Mouse (Mus musculus) heart, embryonic 14.5 days (tissue): Measurements from ENCODE around the gene Selenow. TPM values are rescaled to one million over a fixed set of nuclear protein-coding genes. Genes with fewer than 3 reads are reported as not detected.
A peak's percentile ranks its signal among the peaks of the same experiment; 100 is the strongest.
"Not testable (repeated sequence)": the region's sequence is repeated elsewhere in the genome, so short reads cannot be mapped to it uniquely, and the experiment has no call there.

ENCODE experiments used
- ATAC-seq: fragments of 200-750 bp; cut with Nextera tagmentation; 2 replicates; pipeline ENCODE4 v1.8.0; 2017; ENCODE audit warnings: low read depth, moderate TSS enrichment; ENCODE audit not compliant: insufficient number of reproducible peaks, insufficient read depth, low FRiP score
- H3K27ac ChIP-seq, 2 experiments: fragments of 200-500 bp in 1 of 2; fragments of 300-500 bp in 1 of 2; sonication (generic) in 1 of 2; replicated peaks in 1 of 2; 2 replicates each; pipeline ENCODE4 v1.5.1; 2012 to 2014; ENCODE audit warnings: low read depth in 2 of 2, low read length in 2 of 2, control low read depth in 1 of 2, mild to moderate bottlenecking in 1 of 2, mixed read lengths in 1 of 2; ENCODE audit not compliant: control insufficient read depth in 1 of 2, insufficient read depth in 1 of 2
- H3K27me3 ChIP-seq: fragments of 300-500 bp; sonication (generic); 2 replicates; pipeline ENCODE4 v1.6.1; 2014; ENCODE audit warnings: mild to moderate bottlenecking, low read length, control low read depth; ENCODE audit not compliant: control insufficient read depth, insufficient read depth
- H3K36me3 ChIP-seq: fragments of 300-500 bp; sonication (generic); 2 replicates; pipeline ENCODE4 v1.6.1; 2014; ENCODE audit warnings: mild to moderate bottlenecking, control low read depth, low read length, mixed read lengths; ENCODE audit not compliant: control insufficient read depth, insufficient read depth
- H3K4me1 ChIP-seq, 2 experiments: fragments of 200-500 bp in 1 of 2; fragments of 300-500 bp in 1 of 2; sonication (generic) in 1 of 2; 2 replicates each; pipeline ENCODE4 v1.6.1; 2012 to 2014; ENCODE audit warnings: low read length in 2 of 2, control low read depth in 1 of 2, mixed read lengths in 1 of 2; ENCODE audit not compliant: control insufficient read depth in 2 of 2, insufficient read depth in 2 of 2
- H3K4me2 ChIP-seq: fragments of 300-500 bp; sonication (generic); 2 replicates; pipeline ENCODE4 v1.6.1; 2014; ENCODE audit warnings: mild to moderate bottlenecking, low read length
- H3K4me3 ChIP-seq, 2 experiments: fragments of 200-500 bp in 1 of 2; fragments of 300-500 bp in 1 of 2; sonication (generic) in 1 of 2; 2 replicates each; pipeline ENCODE4 v1.5.1; 2012 to 2014; ENCODE audit warnings: low read length in 2 of 2, mild to moderate bottlenecking in 2 of 2, control low read depth in 1 of 2, low read depth in 1 of 2, moderate library complexity in 1 of 2; ENCODE audit not compliant: control insufficient read depth in 1 of 2, insufficient read depth in 1 of 2
- H3K9ac ChIP-seq: fragments of 300-500 bp; sonication (generic); 2 replicates; pipeline ENCODE4 v1.6.1; 2014; ENCODE audit warnings: mild to moderate bottlenecking, low read length
- H3K9me3 ChIP-seq: fragments of 300-500 bp; sonication (generic); 2 replicates; pipeline ENCODE4 v1.6.1; 2016; ENCODE audit warnings: low read length, control low read depth; ENCODE audit not compliant: control insufficient read depth
- WGBS: fragments of 180-500 bp; shearing (Covaris S2); extraction: QIAGEN DNeasy Blood & Tissue Kit; methylation state at CpG from one replicate; pipeline ENCODE4 v1.1.7; 2014; 5-methylcytosine and 5-hydroxymethylcytosine counted together
- polyA plus RNA-seq: library from polyadenylated mRNA; unstranded; fragments of >200 nt; fragmentation: Nextera tagmentation; extraction: Ambion mirVana; gene quantifications from 2 replicates; pipeline ENCODE4 v1.2.1, GENCODE M21; 2014

Gene Selenow
- polyA plus RNA-seq, 1 experiment from 2014 or later = 831 TPM

DNA sequence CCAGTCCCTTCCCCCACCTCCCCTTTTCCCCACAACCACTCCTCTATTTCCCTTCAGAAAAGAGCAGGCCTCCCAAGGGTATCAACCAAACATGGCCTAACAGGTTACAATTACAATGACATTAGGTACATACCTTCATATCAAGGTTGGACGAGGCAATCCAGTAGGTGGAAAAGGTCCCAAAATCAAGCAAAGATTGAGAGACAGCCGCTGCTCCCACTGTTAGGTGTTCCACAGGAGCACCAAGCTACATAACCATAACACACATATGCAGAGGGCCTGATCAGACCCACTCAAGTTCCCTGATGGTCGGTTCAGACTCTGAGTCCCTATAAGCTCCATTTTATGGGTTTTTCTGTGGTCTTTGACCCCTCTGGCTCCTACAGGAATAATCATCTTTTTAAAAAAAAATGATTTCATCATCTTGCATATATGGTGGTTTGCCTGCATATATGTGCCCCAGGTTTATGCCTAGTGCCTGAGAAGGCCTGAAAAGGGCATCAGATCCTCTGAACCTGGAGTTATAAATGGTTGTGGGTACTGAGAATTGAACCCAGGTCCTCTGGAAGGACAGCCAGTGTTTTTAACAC lies 6.0 kb downstream of the Selenow start:
- WGBS = 79% methylated on average over 3 of the region's 3 CpGs
- no peak overlapping the region for H3K4me2 ChIP-seq
- peaks cover 10 to 18% of the 10 kb centered on the region in 2 experiments for H3K4me1 ChIP-seq
- no peak overlapping the region for H3K9ac ChIP-seq
- no peak overlapping the region for H3K27ac ChIP-seq
- no peak overlapping the region for H3K4me3 ChIP-seq
- H3K9me3 ChIP-seq = no peaks in the 10 kb centered on the region
- H3K36me3 ChIP-seq = peaks cover 45% of the 10 kb centered on the region
- no peak for ATAC-seq
- no peaks in the 10 kb centered on the region for H3K27me3 ChIP-seq

DNA sequence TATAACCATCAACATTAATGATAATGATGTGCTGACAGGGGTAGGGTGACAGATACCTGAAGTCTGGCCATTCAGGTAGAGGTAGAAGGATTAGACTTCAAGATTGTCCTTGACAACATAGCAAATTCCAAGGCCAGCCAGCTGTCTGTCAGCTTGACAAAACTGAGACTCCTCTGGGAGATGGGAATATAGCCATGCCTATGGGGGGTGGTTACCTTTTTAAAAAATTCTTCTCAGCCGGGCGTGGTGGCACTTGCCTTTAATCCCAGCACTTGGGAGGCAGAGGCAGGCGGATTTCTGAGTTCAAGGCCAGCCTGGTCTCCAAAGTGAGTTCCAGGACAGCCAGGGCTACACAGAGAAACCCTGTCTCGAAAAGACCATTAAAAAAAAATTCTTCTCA lies 6.5 kb downstream of the Selenow start:
- 94% methylated on average over 4 of the region's 4 CpGs for WGBS

DNA sequence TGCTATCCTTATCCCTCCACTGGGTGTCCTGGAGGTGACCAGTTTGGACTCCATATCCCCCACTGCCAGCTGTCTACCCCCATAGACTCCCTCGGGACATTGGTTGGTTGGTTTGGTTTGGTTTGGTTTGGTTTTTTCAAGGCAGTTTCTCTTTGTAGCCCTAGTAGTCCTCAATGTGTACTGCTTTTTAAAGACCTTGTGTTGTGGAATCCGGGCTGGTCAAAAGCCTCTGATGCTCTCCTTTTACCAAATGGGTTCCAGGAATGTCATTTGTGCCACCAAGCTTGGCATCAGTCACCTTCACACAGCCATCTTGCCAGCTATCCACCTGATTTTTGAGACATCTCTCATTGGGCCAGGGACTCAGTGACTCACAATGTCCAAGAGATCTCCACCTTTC lies 7.5 kb downstream of the Selenow start:
- H3K4me1 ChIP-seq = peaks cover 0 to 4% of the 10 kb centered on the region in 2 experiments; a peak in 2 of 4 replicates
- no peak overlapping the region for H3K4me2 ChIP-seq
- H3K4me3 ChIP-seq = no peak overlapping the region
- no peaks in the 10 kb centered on the region for H3K9me3 ChIP-seq
- H3K9ac ChIP-seq = no peak overlapping the region
- 87% methylated on average over 2 of the region's 2 CpGs for WGBS
- no peak overlapping the region for H3K27ac ChIP-seq
- peaks cover 36% of the 10 kb centered on the region for H3K36me3 ChIP-seq
- ATAC-seq = no peak
- no peaks in the 10 kb centered on the region for H3K27me3 ChIP-seq

More for the DNA sequence above, 6.5 kb downstream of the Selenow start:
- not testable (repeated sequence) for H3K27ac ChIP-seq, H3K4me2 ChIP-seq, ATAC-seq, H3K9ac ChIP-seq, H3K27me3 ChIP-seq, H3K4me3 ChIP-seq, H3K9me3 ChIP-seq
- peaks cover 45% of the 10 kb centered on the region for H3K36me3 ChIP-seq
- peaks cover 5 to 13% of the 10 kb centered on the region in 2 experiments for H3K4me1 ChIP-seq

DNA sequence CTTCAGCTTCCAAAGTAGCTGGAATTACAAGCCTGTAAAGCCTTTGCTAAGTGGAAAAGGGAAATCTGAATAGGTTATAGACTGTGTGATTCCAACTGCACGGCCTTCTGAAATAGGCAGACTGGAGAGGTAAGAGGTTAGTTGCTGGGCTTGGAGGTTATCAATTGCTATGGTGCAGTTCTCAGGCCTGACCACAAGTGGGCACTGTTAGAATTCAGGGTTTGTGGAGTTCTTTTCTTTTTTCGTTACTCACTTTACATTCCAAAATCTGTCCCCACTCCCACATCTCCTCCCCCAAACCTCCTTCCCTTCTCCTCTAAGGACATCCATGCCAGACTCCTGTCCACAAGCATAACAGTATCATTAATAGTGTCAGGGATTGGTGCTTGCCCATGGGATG lies 8.0 kb downstream of the Selenow start:
- Histone ChIP-seq H3K4me2 (no peak overlapping the region), H3K27me3 (no peaks in the 10 kb centered on the region), H3K27ac (no peak overlapping the region), H3K9ac (no peak overlapping the region), H3K4me1 (peaks cover 0 to 4% of the 10 kb centered on the region in 2 experiments; a peak in 1 of 4 replicates), H3K4me3 (no peak overlapping the region), H3K9me3 (no peaks in the 10 kb centered on the region), H3K36me3 (peaks cover 31% of the 10 kb centered on the region)
- WGBS = 31% methylated on average over 2 of the region's 2 CpGs
- no peak for ATAC-seq

DNA sequence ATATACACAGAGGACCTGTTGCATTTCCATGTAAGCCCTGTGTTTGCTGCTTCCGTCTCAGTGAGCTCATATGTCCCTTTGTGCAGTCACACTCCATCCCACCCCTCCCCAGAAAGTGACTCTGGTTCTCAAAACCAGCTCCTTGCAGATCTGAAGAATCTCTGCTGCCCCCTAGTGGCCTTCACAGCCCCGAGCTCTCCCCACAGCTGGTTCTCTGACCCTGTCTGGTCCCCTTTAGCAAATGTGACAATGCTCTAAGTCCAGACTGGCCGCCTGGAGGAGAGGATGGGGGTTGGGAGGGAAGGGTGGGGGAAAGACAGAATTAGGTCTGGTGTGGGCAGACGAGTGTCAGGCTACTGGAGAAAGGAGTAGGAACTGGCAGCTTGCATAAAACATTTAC lies 10.0 kb downstream of the Selenow start:
- Histone ChIP-seq H3K36me3 (peaks cover 12% of the 10 kb centered on the region), H3K9ac (no peak overlapping the region), H3K27me3 (no peaks in the 10 kb centered on the region), H3K27ac (no peak overlapping the region), H3K4me1 (peaks cover 0 to 4% of the 10 kb centered on the region in 2 experiments; a peak in 1 of 4 replicates), H3K9me3 (no peaks in the 10 kb centered on the region), H3K4me3 (no peak overlapping the region), H3K4me2 (no peak overlapping the region)
- WGBS = 1% methylated on average over 4 of the region's 4 CpGs
- peak; percentile 26; the same call in 1 of the 2 replicates for ATAC-seq

DNA sequence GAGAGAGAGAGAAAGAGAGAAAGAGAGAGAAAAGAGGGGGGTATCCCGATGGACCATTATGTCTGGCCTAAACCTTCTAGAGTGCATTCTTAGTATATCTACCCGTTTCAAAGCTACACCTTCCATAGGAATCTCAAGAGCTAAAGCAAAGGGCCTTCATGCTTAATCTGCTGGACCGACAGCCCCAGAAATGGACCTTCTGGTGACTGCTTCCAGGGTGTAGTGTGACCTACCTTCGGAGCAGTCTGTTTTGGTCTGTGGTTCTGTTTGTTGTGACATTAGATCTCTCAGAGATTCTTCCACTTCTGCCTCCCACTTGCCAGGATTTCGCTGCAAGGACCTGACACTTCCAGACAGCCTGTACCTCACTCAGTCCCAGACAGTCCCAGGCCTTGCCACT lies 11.7 kb downstream of the Selenow start:
- H3K27me3 ChIP-seq = no peaks in the 10 kb centered on the region
- no peak overlapping the region for H3K4me3 ChIP-seq
- WGBS = 67% methylated on average over 5 of the region's 5 CpGs
- ATAC-seq = no peak
- peaks cover 0 to 4% of the 10 kb centered on the region in 2 experiments; a peak in 1 of 4 replicates for H3K4me1 ChIP-seq
- no peaks in the 10 kb centered on the region for H3K36me3 ChIP-seq
- no peak overlapping the region for H3K4me2 ChIP-seq
- H3K9ac ChIP-seq = no peak overlapping the region
- H3K9me3 ChIP-seq = no peaks in the 10 kb centered on the region
- no peak overlapping the region for H3K27ac ChIP-seq

DNA sequence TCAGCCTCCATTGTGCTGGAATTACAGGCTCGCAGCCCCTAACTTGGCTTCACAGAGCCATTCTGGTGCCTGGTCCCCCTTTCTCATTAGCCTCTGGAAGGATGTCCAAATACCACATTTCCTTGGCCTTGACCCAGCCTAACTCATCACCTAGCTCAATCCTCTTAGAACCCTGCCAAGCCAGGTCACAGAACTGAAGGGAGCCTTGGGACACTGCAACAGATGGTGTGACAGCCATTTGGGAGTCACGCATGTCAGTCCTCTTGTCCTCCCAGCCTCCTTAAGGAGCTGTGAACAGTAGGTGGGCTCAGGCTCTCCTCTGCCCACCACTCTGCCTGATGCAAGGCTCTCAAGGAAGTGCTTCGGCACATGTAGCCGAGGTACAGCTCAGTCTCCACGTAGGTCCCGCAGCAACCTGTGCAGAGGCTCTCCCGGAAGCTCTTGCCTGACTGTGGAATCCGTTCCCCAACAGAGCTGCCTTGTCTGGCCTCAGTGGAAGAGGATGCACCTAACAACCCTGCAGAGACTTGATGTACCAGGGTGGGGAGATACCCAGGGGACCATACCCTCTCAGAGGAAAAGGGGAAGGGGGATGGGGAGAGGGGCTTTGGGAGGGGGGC lies 14.1 kb downstream of the Selenow start:
- H3K4me3 ChIP-seq = no peak overlapping the region
- 54% methylated on average over 8 of the region's 8 CpGs for WGBS
- no peak overlapping the region for H3K27ac ChIP-seq
- H3K36me3 ChIP-seq = no peaks in the 10 kb centered on the region
- no peak overlapping the region for H3K9ac ChIP-seq
- ATAC-seq = no peak
- no peak overlapping the region for H3K4me2 ChIP-seq
- no peaks in the 10 kb centered on the region for H3K27me3 ChIP-seq
- no peaks in the 10 kb centered on the region for H3K9me3 ChIP-seq
- peaks cover 0 to 4% of the 10 kb centered on the region in 2 experiments; a peak in 1 of 4 replicates for H3K4me1 ChIP-seq
